Mouse (Mus musculus) frontal cortex, postnatal 10 days (tissue): ENCODE measurements at regions not wholly inside any gene's neighbourhood (a gene's known extent, or its start where the extent isn't known, plus 50 kb on each side); places are given as distances from the start of the nearest gene placed in this dataset.

Experiments
- DNase-seq, 2 experiments: peaks; one replicate each; pipeline ENCODE4 v3.0.0; 2022; ENCODE audit warnings: low spot score in 2 of 2, mixed read lengths in 1 of 2

DNA sequence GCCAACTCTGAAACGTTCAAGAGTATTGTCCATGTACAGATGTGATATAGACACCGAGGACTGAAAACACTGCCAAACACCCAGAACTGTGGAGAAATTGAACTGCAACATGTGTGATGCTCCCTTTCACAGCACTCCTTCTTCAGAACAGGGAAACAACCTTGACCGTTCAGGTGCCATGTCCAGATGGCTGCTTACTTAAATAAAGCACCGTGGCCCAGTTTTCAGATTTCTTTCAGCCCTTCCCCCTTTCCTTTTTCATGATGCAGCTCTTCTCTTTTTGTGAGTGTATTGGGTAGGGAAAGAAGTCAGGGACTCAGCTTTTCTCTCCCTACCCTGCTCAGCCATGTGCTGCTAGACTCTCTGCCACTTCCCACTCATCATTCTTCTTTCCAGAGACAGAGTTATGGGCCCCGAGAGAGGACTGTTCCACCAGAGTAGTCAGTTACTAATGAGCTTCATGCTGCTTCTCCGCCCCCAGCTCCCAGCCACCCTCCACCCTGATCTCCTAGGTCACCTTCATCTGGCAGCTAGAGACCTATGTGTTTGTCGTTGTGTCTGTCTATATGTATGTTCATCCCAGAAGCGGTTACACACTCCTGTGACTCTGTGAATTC is 74.3 kb upstream of the Astn2 start:
- DNase-seq = no peak
